Mouse (Mus musculus): ENCODE measurements at regions not wholly inside any gene's neighbourhood (a gene's known extent, or its start where the extent isn't known, plus 50 kb on each side); places are given as distances from the start of the nearest gene placed in this dataset.

- no peak for TF ChIP-seq EP300 (IDR thresholded peaks at IDR 0.05; ENCODE audit: low read depth)
- no peak for TF ChIP-seq CTCF (IDR thresholded peaks at IDR 0.05; ENCODE audit: low read depth)
Observed at GRCm38 (mm10) chr3:34571630-34572029, 78.6 kb upstream of the Sox2 start.
